Mouse (Mus musculus): ENCODE data around the gene Ppp3ca.

The Ppp3ca gene

DNA sequence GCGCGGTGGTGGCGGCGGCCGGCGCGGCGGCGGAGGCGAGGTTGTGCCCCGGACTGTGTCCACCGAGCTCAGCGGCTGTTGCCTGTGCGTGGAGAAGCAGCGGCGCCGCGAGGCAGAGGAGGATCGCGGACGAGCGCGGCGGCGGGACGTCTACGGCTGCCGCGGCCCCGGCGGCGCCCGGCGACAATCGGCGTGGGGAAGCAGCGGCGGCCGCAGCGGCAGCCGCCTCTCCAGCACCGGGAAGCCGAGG is at the start of gene Ppp3ca:
Ppp3ca (plus strand) TSS at position 15 of the 250 bp plus-strand sequence.
- WGBS: under 1% methylated on average over 33 of the region's 43 CpGs

DNA sequence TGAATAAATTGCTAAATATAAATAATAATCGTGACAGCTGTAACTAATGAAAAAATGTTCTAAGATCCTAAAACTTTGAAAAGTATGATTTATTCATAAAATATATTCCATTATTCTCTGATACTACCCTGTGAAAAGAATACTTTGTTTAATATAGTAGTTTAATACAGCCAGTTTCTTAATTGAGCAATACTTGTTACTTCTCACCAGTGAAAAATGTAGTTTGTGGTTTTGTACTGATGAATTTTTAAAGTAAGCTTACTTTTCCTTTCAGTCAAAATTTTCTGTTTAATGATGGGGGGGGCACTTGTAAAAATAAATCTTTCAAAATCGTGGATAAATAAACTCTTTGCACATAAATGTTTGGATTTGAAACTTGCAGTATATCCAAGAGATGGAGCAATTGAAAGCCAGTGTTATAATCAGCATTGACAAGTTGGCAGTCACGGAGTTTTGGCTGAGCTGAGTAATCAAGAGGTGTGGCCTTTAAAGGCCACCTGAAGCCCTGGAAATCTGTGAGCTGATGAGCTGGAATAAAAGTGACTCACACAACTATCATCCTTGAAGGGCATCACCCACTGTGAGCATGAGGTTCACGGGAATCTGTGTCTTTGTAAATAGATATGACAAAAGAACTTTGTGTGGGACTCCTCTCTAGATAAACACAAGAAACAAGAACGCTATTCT is 29.2 kb upstream of the Ppp3ca start:
- WGBS: 68% methylated on average over 5 of the region's 5 CpGs

DNA sequence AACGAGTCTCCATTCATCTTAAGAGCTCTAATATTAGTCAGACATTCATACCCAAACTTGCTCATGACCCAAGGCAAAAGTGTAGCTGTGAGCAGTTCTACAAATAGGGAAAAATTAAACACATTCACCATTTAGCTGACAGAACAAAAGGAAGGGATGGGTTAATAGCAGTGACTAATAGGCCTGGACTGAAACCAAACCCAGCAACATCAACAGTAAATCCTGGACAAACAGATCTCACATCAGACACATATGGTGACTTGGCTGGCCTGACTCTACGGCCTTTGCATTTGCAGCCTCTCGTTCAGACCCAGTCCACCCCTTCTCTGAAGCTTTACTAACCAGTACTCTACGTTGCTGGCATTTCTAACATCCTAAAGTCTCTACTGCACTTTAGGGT is 19.0 kb upstream of the Ppp3ca start:
- WGBS: 80% methylated on average over 4 of the region's 4 CpGs

DNA sequence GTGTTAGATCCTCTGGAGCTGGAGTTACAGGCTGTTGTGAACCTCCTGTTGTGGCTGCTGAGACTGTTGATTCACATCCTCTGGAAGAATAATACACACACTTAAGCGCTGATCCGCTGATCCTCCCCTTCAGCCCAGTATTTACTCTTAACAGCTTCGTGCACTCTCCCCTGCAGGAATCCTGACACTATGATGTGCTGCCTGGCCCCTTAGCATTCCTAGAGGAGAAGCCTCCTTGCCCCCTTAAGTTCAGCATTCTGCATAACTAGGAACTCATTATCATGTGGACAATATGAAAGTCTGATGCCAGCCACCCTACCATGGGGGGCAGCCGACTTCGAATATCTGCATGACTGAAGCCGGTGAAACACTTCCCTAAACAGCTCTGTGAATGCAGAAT is 18.4 kb upstream of the Ppp3ca start:
- 60% methylated on average over 6 of the region's 6 CpGs for WGBS

DNA sequence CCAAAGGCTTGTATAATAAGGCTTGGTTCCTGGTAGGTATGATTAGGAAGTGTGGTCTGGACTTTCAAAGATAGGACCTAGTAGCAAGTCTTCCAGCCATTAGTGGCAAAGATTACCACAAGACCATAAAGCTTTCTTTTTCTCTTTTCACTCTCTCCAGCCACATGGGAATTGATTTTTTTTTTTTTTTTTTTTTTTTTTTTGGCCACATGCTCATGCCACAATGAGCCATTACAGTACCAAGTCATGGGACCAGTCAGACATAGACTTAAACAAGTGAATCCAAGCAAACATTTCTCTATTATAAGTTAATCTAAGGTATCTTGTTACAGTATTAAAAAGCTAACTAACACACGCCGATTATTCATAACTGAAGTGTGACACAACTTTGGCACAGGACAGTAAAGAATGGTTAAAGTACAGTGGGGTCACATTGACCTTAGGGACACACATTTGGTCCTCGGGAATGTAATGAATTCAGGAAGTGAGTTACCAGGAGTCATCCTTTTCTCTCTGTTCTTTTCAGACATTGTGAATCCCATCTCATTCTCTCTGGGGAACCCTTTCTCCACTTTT is 13.4 kb upstream of the Ppp3ca start:
- 84% methylated on average over 3 of the region's 3 CpGs for WGBS

DNA sequence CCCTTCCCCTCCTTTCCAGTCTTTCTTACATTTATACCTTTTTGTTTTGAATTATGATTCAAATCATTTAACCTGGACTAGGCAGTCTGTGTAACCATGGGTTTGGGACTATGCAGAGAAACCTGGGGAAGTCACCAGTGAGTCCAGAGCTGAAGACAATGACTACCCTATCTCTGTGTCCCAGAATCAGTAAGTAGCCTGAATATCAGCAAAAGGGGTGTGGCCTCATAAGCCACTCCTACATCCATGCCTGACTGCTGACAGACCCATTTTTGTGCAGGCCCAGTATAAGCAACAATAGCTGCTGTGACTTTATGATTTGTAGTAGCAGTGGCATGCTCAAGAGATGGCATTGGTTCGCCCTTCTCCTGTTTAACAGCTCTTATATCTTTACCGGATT is 11.2 kb upstream of the Ppp3ca start:
- 91% methylated on average over 2 of the region's 2 CpGs for WGBS

DNA sequence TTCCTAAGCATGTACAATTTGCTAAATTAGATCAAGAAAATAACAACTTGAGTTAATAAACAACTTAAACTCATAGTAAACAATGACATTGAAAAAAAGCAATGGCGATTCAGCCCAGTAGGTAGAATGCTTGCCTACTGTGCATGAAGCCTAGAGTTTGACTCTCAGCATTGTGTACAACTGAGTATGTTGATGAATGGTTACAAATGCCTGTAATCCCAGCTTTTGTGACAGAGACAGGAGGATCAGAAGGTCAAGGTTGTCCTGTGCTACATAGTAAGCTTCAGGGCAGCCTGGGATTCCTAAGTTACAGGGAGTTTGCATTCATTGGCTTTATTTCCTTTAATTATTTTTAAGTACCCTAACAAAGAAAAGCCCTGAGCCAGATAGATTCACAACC is 4.8 kb upstream of the Ppp3ca start:
- WGBS: 89% methylated on average over 1 of the region's 1 CpGs

DNA sequence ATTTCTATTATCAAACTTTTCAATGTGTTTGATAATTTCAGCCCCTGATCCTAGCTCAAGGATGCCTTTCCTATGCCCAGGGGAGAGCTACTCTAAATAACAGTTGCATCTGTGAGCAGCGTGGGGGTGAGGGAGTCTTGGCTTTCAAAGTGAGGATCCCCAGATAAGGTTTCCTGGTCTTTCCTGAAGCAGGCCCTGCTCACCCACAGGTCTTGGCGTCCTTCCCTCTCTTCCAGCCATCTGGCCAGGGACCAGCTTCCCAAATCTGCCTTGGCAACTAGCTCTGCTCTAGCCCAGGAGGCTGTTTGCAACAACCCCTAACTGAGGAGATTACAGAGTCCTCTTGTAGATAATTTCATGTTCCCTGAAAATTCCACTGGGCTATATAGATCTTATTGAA is 1.9 kb upstream of the Ppp3ca start:
- WGBS: 35% methylated on average over 2 of the region's 2 CpGs

DNA sequence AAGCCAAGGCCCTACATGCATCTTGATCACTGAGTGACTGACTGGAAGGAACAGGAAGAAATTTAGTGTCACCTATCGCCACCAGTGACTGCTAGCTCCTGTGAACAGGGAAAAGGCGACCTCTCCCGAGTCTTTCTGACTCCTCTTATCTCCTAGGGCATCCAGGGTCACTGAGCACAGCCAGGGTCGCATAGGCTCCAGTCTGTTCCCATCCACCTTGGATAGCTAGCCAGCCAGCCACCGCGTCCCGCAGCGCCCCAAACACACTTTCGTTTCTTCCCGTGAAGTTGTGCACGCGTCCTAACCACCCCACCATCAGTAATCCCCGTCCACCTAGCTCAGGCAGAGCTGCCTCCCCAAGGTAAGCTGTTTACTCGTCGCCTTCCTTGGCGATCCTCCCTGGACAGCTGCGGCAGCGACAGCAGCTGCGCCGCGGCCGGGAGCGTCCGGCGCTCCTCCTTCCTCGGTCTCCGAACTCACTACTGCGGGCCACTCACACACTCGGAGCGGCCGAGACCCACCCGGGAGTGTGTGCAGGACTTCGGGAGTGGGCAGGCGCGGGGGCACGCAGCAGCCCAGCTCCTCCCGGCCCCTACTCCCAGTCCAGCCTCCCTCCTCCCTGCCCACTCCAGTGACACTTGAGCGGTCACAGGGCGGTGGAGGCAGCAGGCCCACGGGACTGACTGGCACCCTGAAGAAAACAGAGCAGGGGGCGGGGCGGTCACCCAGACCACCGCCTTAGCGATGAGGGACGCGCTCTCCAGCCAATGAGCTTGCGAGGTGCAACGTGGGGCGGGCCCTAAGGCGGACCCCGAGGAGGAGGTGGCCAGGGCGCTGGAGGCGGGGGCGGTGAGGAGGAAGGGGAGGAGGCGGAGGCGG is 454 bp upstream of the Ppp3ca start:
- WGBS: 1% methylated on average over 51 of the region's 56 CpGs

DNA sequence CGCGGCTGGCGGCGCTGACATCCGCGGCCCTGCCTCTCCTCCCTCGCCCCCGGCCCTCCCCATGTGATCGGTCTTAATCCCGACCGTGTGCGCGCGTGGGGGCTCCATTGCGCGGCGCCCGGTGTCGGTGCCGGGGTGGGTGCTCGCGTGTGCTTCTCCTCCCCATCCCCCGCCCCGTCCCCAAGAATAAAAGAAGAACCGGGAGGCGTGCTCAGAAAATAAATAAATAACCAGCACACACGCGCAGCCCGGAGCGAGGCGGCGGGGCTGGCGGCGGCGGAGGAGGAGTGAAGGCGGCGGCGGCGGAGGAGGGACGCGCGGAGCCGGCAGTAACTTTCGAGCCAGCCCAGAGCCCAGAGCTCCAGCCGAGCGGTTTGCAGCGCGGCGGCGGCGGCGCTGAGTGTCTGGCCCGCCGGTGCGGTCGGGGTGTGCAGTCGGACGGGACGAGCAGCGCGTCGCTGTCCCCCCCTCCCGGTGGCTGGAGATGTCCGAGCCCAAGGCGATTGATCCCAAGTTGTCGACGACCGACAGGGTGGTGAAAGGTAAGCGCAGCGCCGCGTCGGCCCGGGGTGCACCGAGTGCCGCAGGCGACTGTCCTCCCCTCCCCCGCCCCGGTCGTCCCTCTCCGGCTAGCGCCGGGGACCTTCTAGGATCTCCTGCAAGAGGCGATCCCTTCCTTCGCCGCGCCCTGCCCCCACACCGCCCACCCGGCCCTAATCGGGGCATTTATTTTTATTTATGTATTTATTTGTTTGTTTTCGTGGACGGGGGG is 622 bp downstream of the Ppp3ca start:
- WGBS: under 1% methylated on average over 86 of the region's 92 CpGs

DNA sequence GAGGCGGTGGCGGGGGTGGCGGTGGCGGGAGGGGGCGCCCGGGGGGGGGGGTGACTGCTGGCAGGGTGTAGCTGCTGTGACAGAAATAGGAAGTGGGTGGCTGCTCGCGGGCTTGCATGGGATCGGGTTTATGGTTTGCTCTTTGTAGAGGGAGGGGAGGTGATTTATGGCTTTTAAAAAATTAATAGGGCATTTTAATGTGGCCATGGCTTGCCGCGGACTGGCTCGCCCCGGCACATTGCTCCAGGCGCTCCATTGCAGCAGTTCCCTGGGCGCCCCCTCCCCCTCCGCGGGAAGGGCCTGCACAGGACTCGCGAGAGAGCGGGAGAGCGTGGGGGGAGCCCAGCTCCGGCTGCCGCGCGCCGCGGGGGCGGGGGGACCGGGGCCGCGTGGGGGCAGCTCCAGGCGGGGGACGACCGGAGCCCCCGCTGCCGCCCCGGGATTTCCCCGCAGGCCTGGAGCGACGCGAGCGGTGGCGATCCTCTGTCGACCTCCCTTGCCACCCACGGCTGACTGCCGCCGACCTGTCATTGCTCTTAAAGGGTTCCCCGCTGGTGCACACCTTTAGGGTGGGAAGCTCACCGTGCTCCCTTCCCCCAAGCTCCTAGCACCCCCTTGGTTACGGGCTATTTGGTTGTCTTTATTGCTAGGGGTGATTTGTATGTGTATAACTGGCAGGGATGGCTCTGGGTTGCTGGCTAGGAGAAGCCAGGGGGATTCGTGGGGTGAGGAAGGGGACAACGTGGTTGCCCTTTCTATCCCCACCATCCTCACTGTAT is 1.4 kb downstream of the Ppp3ca start:
- WGBS: under 1% methylated on average over 40 of the region's 52 CpGs

DNA sequence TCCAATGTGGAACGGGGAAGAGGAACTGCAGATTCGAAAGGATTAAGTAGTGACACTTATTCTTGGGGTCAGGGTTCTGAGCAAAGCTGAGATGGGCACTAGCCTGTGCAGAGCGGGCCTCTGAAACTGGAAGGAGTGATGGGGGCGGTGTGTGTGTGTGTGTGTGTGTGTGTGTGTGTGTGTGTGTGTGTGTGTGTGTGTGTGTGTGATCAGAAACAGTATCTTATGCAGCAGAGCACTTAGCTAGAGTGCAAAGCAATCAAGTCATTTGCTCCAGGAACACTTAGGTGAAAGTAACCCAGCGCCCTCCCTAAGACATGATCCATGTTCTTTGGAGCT is 2.0 kb downstream of the Ppp3ca start:
- WGBS: 4% methylated on average over 5 of the region's 5 CpGs

DNA sequence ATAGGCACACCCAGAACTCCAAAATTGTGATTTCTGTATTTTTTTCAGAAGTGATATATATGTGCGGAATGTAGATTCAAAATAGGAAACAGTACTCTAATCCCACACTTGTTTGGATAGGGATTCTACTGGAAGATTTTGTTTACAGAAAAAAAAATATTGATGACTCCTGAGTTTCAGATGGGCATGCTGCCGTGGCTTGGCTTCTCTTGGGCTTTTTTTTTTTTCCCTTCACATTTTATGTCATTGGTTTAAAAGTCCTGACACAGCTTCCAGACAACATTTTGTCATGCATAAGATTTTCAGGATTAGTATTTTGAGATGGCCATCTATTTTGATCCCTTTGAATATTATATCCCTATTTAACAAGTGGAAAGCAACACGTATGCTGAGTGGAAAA is 2.9 kb downstream of the Ppp3ca start:
- WGBS: 49% methylated on average over 3 of the region's 3 CpGs

DNA sequence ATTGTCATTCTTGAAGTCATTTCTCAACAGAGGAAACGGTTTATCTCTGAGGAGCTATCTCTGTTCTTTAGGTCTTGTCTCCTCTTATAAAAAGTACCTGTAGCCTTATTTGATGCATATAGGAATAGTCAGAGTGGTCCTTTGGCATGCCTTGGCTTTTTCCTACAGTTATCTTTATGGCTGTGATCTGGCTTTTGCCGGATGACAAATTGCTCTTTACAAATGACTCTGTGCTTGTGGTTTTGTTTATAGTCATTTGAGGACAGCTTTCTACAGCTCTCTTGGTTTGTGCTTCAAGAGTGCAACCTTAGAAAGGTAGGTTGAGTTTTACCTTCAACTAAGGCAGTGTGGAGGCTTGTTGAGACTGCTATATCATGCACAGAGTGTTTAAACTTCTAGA is 3.4 kb downstream of the Ppp3ca start:
- 45% methylated on average over 2 of the region's 2 CpGs for WGBS

DNA sequence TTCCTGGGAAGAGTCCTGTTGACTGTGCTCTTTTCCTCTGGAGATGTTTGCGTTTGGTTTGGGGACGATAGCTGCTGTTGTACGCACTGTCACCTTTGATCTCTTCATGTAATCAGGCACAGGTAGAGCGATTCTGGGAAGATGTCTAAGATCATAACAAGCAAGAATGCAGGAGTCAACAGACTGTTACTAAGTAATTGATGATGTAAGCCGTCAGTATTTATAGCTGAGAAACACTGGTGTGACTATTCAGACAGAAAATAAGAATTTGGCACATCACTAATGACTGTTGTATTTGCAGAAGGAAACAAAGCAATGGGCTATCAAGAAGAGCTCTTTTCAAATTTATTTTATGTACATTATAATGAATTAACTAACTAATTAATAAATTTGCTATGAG is 4.6 kb downstream of the Ppp3ca start:
- WGBS: 44% methylated on average over 5 of the region's 5 CpGs

DNA sequence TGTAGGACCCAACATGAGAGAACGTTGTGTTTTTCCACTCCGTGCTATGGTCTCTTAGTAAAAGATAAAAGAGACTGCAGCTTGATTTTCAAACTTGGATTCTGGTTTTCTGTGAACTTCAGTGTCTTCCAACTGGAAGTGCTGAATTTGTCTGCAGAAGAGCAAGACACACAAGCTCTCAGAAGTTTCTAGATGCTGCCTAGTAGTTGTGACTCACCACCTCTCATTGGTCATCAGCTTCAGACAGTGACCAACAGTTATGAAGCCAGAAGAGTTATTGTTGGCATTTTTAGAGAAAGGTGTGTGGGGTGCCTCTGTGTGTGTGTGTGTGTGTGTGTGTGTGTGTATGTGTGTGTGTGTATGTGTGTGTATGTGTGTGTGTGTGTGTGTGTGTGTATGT is 7.1 kb downstream of the Ppp3ca start:
- WGBS: 58% methylated on average over 2 of the region's 2 CpGs

DNA sequence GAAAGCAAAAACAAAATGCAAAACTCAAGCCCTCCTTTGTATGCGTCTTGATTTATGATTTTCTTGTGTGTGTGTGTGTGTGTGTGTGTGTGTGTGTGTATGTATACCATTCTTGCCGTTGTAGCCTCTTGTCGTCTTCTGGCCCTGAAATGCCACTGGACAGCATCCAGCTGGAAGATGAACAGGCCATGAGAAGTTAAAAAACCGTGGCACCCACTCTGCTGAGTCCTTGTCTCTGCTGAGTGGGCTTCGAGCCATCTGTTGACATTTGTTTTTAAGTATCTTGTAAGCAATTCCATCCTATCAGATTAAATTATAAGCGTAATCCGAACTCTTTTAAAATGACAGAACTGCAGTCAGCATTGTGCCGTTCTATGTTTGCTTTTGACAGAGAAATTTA is 8.5 kb downstream of the Ppp3ca start:
- WGBS: 23% methylated on average over 8 of the region's 8 CpGs

DNA sequence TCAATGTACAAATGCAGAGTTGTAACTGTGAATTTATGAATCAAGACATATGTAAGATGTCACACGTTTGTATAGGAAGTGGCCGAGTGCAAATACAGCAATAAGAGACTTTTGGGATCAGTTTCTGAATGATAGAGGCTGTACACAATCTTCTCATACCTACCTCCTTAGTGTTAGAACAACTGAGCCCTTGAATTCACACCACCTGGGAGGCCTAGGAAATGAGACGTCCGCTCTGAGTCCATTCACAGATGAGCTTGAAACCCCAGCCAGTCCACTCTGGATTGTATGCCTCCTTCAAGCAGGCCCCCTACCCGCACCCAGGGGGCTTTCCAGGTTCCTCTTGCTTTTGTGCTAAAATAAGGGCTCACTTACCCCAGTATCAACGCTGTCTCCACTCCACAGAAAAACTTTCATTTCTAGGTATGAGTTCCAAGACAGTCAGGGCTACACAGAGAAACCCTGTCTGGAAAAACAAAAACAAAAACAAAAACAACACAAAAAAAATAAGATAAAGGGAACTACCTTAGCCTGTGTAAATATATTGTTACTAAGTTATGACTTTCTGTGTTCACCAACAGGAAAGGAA is 10.1 kb downstream of the Ppp3ca start:
- 50% methylated on average over 6 of the region's 6 CpGs for WGBS

DNA sequence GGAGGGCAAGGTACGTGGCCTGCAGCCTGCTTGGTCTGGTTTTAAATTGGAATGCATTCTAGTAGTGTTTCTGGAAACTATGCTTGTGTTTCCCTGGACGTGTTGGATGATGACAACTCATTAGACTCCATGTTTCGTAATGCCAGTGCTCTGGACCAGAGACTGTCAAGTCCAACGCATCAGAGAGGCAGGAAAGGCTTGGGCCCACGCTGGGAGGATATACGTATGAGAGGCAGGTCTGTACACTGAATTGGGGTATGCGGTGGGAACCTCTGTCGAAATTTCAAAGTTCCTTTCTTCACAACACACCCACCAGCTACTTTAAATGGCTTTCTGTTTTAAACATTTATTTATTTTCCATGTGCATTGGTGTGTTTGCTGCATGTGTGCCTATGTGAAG is 12.3 kb downstream of the Ppp3ca start:
- 68% methylated on average over 8 of the region's 8 CpGs for WGBS

DNA sequence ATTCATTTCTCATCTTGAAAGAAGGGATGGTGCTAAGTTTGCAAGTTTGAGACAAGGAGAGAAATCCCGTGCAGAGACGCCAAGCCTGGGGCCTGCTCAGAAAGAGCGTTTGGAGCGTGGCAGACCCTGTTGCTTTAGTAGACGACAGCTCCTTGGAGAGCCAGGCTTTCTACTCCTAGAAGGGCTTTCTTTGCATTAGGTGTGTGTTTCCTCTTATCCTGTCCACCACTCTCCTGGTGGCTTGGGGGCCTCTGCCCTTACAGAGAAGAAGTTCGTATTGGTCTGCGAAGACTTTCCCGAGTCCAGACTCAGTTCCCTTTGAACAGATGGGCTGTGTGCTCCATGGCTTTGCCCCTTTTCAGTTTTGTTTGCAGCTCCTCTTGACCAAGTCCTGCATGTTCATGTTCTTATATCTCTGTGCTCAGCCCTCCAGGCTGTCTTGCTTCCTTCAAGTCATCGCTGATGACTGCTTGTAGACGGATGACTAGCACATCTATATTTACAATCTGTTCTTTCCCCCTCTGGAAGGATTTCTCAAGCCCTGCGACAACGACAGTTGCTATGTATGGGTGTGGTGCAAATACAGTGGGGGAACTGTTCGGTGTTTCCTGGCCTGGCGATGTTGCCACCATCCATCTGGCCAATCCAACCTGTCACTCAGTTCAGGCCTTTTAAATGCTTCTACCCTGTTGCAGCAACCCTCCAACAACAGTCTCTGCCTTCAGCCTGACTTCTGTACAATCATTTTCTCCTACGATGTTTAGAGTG is 14.5 kb downstream of the Ppp3ca start:
- 41% methylated on average over 15 of the region's 15 CpGs for WGBS

DNA sequence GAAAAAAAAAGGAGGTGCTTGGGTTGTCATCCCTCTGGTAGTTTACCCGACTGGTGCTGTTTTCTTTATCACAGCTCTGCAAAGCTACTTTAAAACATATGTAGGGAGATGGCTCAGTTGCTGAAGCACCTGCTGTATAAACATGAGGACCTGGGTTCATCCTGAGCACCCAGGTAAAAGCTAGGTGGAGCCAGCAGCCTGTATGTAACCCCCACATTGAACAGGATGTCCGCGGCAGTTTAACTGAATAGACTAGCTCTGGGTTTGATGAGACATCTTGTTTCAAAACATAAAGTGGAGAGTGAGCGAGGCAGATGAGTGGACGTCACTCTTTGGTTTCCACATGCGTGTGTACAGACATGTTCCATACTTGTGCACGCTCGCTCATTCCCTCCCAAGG is 16.5 kb downstream of the Ppp3ca start:
- 85% methylated on average over 8 of the region's 8 CpGs for WGBS
